Comparison of ENCODE assay signal across 9 mouse cellular contexts in the genomic region with DNA sequence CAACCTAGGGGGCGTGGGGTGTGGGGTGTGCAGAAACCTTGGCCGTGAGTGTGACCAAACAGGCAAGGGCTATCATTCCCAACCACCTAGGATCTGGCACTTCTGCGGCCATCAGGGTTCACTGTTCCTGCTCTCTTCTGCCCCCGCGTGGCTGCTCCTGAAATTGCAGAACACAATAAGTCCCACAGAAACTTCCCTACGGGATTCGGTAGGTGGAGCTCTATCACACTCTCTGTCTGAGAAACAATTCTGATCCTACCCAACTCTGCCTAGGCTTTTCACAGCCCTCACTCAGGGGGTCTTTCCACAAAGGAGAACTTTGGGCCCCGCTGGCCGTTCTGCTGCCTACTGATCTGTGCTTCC. TPM values are rescaled to one million over a fixed set of nuclear protein-coding genes. Genes with fewer than 3 reads are reported as not detected.
DNase-seq lines count a peak whose midpoint lies in the region; ATAC-seq lines count a peak whose summit lies in the region.
"Had no signal": no experiment of that assay in that cellular context is flagged by ENCODE, and none has a peak within 500 bp of the region (broad histone marks: within the 10 kb centered on the region; RNA-seq: fewer than 3 reads in every experiment).

No protein-coding gene starts in this region.

- H3K9ac ChIP-seq in heart, embryonic 12.5 days, result no peak overlapping the region
- no peak overlapping the region for H3K9ac ChIP-seq in forebrain, embryonic 15.5 days (replicated peaks)

- 0 out of 2 replicates have a peak, but pooled peaks cover 5% of the 10 kb centered on the region for H3K27me3 ChIP-seq in heart, embryonic 12.5 days (replicated peaks)
- H3K27me3 ChIP-seq in forebrain, embryonic 15.5 days, result no peaks in the 10 kb centered on the region

- DNase-seq in heart, adult 11 months, result peak; percentile 98
- peak; percentile 91 for DNase-seq in cerebellum, adult 11 months
- DNase-seq in heart, postnatal 4 days, result peak; percentile 90
- DNase-seq in layer of hippocampus, postnatal 25 days (ENCODE audit: extremely low spot score in 1 of 2, low spot score in 1 of 2), result peak; percentile 82 to 97
- DNase-seq in lung, postnatal 4 days, result peak; percentile 74 to 87
- DNase-seq in spleen, adult 12 weeks (ENCODE audit: low spot score), result peak; percentile 80

- no peak overlapping the region for H3K27ac ChIP-seq in heart, embryonic 12.5 days (ENCODE audit: poor library complexity, severe bottlenecking)
- no peak overlapping the region for H3K27ac ChIP-seq in forebrain, embryonic 15.5 days (replicated peaks)

- no peak overlapping the region for H3K4me3 ChIP-seq in heart, embryonic 12.5 days
- H3K4me3 ChIP-seq in forebrain, embryonic 15.5 days, result no peak overlapping the region
- H3K4me3 ChIP-seq: myocyte had no signal

- no peaks in the 10 kb centered on the region for H3K36me3 ChIP-seq in heart, embryonic 12.5 days
- H3K36me3 ChIP-seq in forebrain, embryonic 15.5 days, result no peaks in the 10 kb centered on the region

- no peaks in the 10 kb centered on the region for H3K9me3 ChIP-seq in heart, embryonic 12.5 days (replicated peaks)
- no peaks in the 10 kb centered on the region for H3K9me3 ChIP-seq in forebrain, embryonic 15.5 days

- H3K4me2 ChIP-seq in heart, embryonic 12.5 days, result no peak overlapping the region
- no peak overlapping the region for H3K4me2 ChIP-seq in forebrain, embryonic 15.5 days (replicated peaks)

- H3K4me1 ChIP-seq in heart, embryonic 12.5 days (replicated peaks), result 0 out of 2 replicates have a peak, but pooled peaks cover 4% of the 10 kb centered on the region
- H3K4me1 ChIP-seq in forebrain, embryonic 15.5 days, result no peaks in the 10 kb centered on the region

- no peak for ATAC-seq in heart, embryonic 12.5 days (ENCODE audit: insufficient number of reproducible peaks, low FRiP score)
- 0 out of 2 replicates have a peak, but pooled peaks have one; percentile 21 for ATAC-seq in forebrain, embryonic 15.5 days (replicated peaks)

- 4% methylated on average over 9 of the region's 9 CpGs for WGBS in heart, embryonic 12.5 days
- 1% methylated on average over 9 of the region's 9 CpGs for WGBS in forebrain, embryonic 15.5 days

RNA-seq across cellular contexts. Expression of gene Susd2, which starts 8.1 kb away (rescaled TPM):
- 4.5 and 5.1 TPM in 2 replicates for polyA plus RNA-seq in heart, embryonic 12.5 days (2016; fragmentation: Nextera tagmentation; extraction: Ambion mirVana)
- 1.0 and 1.4 TPM in 2 replicates for polyA plus RNA-seq in forebrain, embryonic 15.5 days (2015; fragmentation: Nextera tagmentation; extraction: Ambion mirVana)
- 1 to 10 TPM; 4.7 to 4.9 TPM for total RNA-seq in heart, postnatal 4 days (2021)
- 1 to 10 TPM; 1.4 to 1.6 TPM for total RNA-seq in layer of hippocampus, postnatal 25 days (2021)

RNA-seq across cellular contexts. Expression of gene Ggt5, which starts 46.5 kb away (rescaled TPM):
- 6.1 and 7.7 TPM in 2 replicates for polyA plus RNA-seq in heart, embryonic 12.5 days (2016; fragmentation: Nextera tagmentation; extraction: Ambion mirVana)
- 2.5 and 3.0 TPM in 2 replicates for polyA plus RNA-seq in forebrain, embryonic 15.5 days (2015; fragmentation: Nextera tagmentation; extraction: Ambion mirVana)
- 1 to 10 TPM; 8.4 to 9.3 TPM for total RNA-seq in heart, postnatal 4 days (2021)
- 1 to 10 TPM; 3.3 to 3.8 TPM for total RNA-seq in layer of hippocampus, postnatal 25 days (2021)
